Mouse (Mus musculus): ENCODE measurements around the gene Mycn.

Mycn gene

GRCm38 (mm10) chr12:12924446-12924845 lies 17.3 kb downstream of the Mycn start:
- no peak for DNase-seq

GRCm38 (mm10) chr12:12920166-12921157 lies 21.3 kb downstream of the Mycn start:
- DNase-seq, result no peak

GRCm38 (mm10) chr12:12916298-12916697 lies 25.4 kb downstream of the Mycn start:
- DNase-seq, result no peak

GRCm38 (mm10) chr12:12910356-12910979 lies 31.2 kb downstream of the Mycn start:
- no peak for DNase-seq

- no peak for DNase-seq
These were observed 32.0 kb downstream of the Mycn start for GRCm38 (mm10) chr12:12909631-12910277.

- DNase-seq, result no peak
These were observed 34.9 kb downstream of the Mycn start for GRCm38 (mm10) chr12:12906771-12907170.

- DNase-seq, result no peak
These were observed 35.4 kb downstream of the Mycn start for GRCm38 (mm10) chr12:12906321-12906720.

GRCm38 (mm10) chr12:12905117-12905516 lies 36.6 kb downstream of the Mycn start:
- no peak for DNase-seq

GRCm38 (mm10) chr12:12904512-12904953 lies 37.2 kb downstream of the Mycn start:
- peak; percentile 99 for DNase-seq

GRCm38 (mm10) chr12:12904086-12904485 lies 37.6 kb downstream of the Mycn start:
- no peak for DNase-seq

GRCm38 (mm10) chr12:12902403-12902802 lies 39.3 kb downstream of the Mycn start:
- DNase-seq, result no peak

- no peak for DNase-seq
These were observed 43.2 kb downstream of the Mycn start for GRCm38 (mm10) chr12:12898356-12899126.

- DNase-seq, result no peak
These were observed 47.7 kb downstream of the Mycn start for GRCm38 (mm10) chr12:12893986-12894385.

- no peak for DNase-seq
These were observed 55.4 kb downstream of the Mycn start for GRCm38 (mm10) chr12:12886191-12886889.

Measured in heart, adult 11 months (tissue).